Mouse (Mus musculus) cerebellum, postnatal 14 days (tissue): ENCODE results near the gene Kmt5c.

Experiments used
- DNase-seq, 2 experiments: peaks; one replicate each; pipeline ENCODE4 v3.0.0; 2021; ENCODE audit warnings: mixed read lengths in 2 of 2

Kmt5c gene

GRCm38 (mm10) chr7:4739544-4740275, at the start of gene Kmt5c:
Kmt5c (plus strand) TSS chr7:4740115.
- peak; percentile 98 for DNase-seq

- peak; percentile 93 to 96 for DNase-seq
These were observed 49.5 kb upstream of the Kmt5c start, which contains the start of gene Brsk1 for GRCm38 (mm10) chr7:4690387-4690786. Brsk1 (plus strand) TSS chr7:4690604.

- DNase-seq = peak; percentile 46 to 53
These were observed 48.8 kb upstream of the Kmt5c start for GRCm38 (mm10) chr7:4690951-4691653.

- no peak for DNase-seq
These were observed 46.9 kb upstream of the Kmt5c start for GRCm38 (mm10) chr7:4693004-4693403.

- no peak for DNase-seq
These were observed 37.6 kb upstream of the Kmt5c start for GRCm38 (mm10) chr7:4702334-4702733.

GRCm38 (mm10) chr7:4703195-4703594, 36.7 kb upstream of the Kmt5c start:
- no peak for DNase-seq

GRCm38 (mm10) chr7:4705098-4705497, 34.8 kb upstream of the Kmt5c start:
- peak; percentile 42 to 81 for DNase-seq

- DNase-seq = no peak
These were observed 27.3 kb upstream of the Kmt5c start for GRCm38 (mm10) chr7:4712594-4712993.

- DNase-seq = no peak
These were observed 23.0 kb upstream of the Kmt5c start for GRCm38 (mm10) chr7:4716955-4717354.

- no peak for DNase-seq
These were observed 20.6 kb upstream of the Kmt5c start for GRCm38 (mm10) chr7:4719276-4719675.

GRCm38 (mm10) chr7:4723508-4723907, 16.4 kb upstream of the Kmt5c start:
- peak; percentile 63 to 68 for DNase-seq

- no peak for DNase-seq
These were observed 15.6 kb upstream of the Kmt5c start for GRCm38 (mm10) chr7:4724359-4724758.

- DNase-seq = no peak
These were observed 14.7 kb upstream of the Kmt5c start, which contains the start of gene Tmem150b for GRCm38 (mm10) chr7:4725169-4725568. Tmem150b (minus strand) TSS chr7:4725249.

- no peak for DNase-seq
These were observed 8.8 kb upstream of the Kmt5c start for GRCm38 (mm10) chr7:4731090-4731489.

GRCm38 (mm10) chr7:4732968-4733392, 6.9 kb upstream of the Kmt5c start:
- no peak for DNase-seq

- DNase-seq = peak in 1 of 2 experiments; percentile 23
These were observed 823 bp upstream of the Kmt5c start for GRCm38 (mm10) chr7:4739041-4739543.

GRCm38 (mm10) chr7:4740309-4740727, 403 bp downstream of the Kmt5c start:
- no peak for DNase-seq

GRCm38 (mm10) chr7:4741151-4741550, 1.2 kb downstream of the Kmt5c start:
- DNase-seq = peak; percentile 80 to 81

- DNase-seq = peak; percentile 35 to 36
These were observed 2.0 kb downstream of the Kmt5c start for GRCm38 (mm10) chr7:4741672-4742481.

- DNase-seq = no peak
These were observed 2.5 kb downstream of the Kmt5c start for GRCm38 (mm10) chr7:4742482-4742819.

- DNase-seq = no peak
These were observed 3.4 kb downstream of the Kmt5c start for GRCm38 (mm10) chr7:4743354-4743753.

GRCm38 (mm10) chr7:4744886-4745285, 5.0 kb downstream of the Kmt5c start:
- DNase-seq = no peak
